Mouse (Mus musculus): ENCODE measurements around the gene Apol8. TPM values are rescaled to one million over a fixed set of nuclear protein-coding genes. Genes with fewer than 3 reads are reported as not detected.
A peak's percentile ranks its signal among the peaks of the same experiment; 100 is the strongest.
"Not testable (repeated sequence)": the region's sequence is repeated elsewhere in the genome, so short reads cannot be mapped to it uniquely, and the experiment has no call there.

Gene Apol8
- total RNA-seq, 4 experiments from 2014 or later = not detected

GRCm38 (mm10) chr15:77752443-77752842 is 4.4 kb downstream of the Apol8 start:
- DNase-seq (ENCODE audit: low spot score) = no peak

GRCm38 (mm10) chr15:77750461-77750860 is 6.3 kb downstream of the Apol8 start:
- DNase-seq (ENCODE audit: low spot score) = peak; percentile 47

- DNase-seq (ENCODE audit: low spot score) = no peak
These were observed 7.1 kb downstream of the Apol8 start for GRCm38 (mm10) chr15:77749717-77750116.

- no peak for DNase-seq (ENCODE audit: low spot score)
These were observed 8.4 kb downstream of the Apol8 start for GRCm38 (mm10) chr15:77748414-77748813.

GRCm38 (mm10) chr15:77746326-77746725 is 10.5 kb downstream of the Apol8 start:
- no peak for DNase-seq (ENCODE audit: low spot score)

GRCm38 (mm10) chr15:77745081-77745480 is 11.7 kb downstream of the Apol8 start:
- no peak for DNase-seq (ENCODE audit: low spot score)

- DNase-seq (ENCODE audit: low spot score) = no peak
These were observed 12.2 kb downstream of the Apol8 start for GRCm38 (mm10) chr15:77744632-77745031.

- not testable (repeated sequence) for DNase-seq (ENCODE audit: low spot score)
These were observed 15.2 kb downstream of the Apol8 start for GRCm38 (mm10) chr15:77741556-77741955.

GRCm38 (mm10) chr15:77740511-77741297 is 16.1 kb downstream of the Apol8 start:
- DNase-seq (ENCODE audit: low spot score) = no peak

- DNase-seq (ENCODE audit: low spot score) = not testable (repeated sequence)
These were observed 22.9 kb downstream of the Apol8 start for GRCm38 (mm10) chr15:77733903-77734302.

- DNase-seq (ENCODE audit: low spot score) = not testable (repeated sequence)
These were observed 23.4 kb downstream of the Apol8 start for GRCm38 (mm10) chr15:77733380-77733779.

- DNase-seq (ENCODE audit: low spot score) = not testable (repeated sequence)
These were observed 24.0 kb downstream of the Apol8 start for GRCm38 (mm10) chr15:77732851-77733250.

GRCm38 (mm10) chr15:77731605-77732004 is 25.2 kb downstream of the Apol8 start:
- no peak for DNase-seq (ENCODE audit: low spot score)

- DNase-seq (ENCODE audit: low spot score) = not testable (repeated sequence)
These were observed 28.1 kb downstream of the Apol8 start, which contains the start of gene Apol9b for GRCm38 (mm10) chr15:77728739-77729138. Gene Apol9b, plus strand, starts transcription at chr15:77729039.

GRCm38 (mm10) chr15:77727745-77728144 is 29.1 kb downstream of the Apol8 start:
- DNase-seq (ENCODE audit: low spot score) = not testable (repeated sequence)

GRCm38 (mm10) chr15:77727139-77727538 is 29.7 kb downstream of the Apol8 start:
- not testable (repeated sequence) for DNase-seq (ENCODE audit: low spot score)

- not testable (repeated sequence) for DNase-seq (ENCODE audit: low spot score)
These were observed 31.3 kb downstream of the Apol8 start for GRCm38 (mm10) chr15:77725393-77726020.

GRCm38 (mm10) chr15:77724208-77724911 is 32.4 kb downstream of the Apol8 start:
- not testable (repeated sequence) for DNase-seq (ENCODE audit: low spot score)

GRCm38 (mm10) chr15:77721509-77721908 is 35.3 kb downstream of the Apol8 start:
- not testable (repeated sequence) for DNase-seq (ENCODE audit: low spot score)

- not testable (repeated sequence) for DNase-seq (ENCODE audit: low spot score)
These were observed 38.6 kb downstream of the Apol8 start for GRCm38 (mm10) chr15:77718240-77718639.

GRCm38 (mm10) chr15:77708936-77709335 is 47.9 kb downstream of the Apol8 start:
- not testable (repeated sequence) for DNase-seq (ENCODE audit: low spot score)

- not testable (repeated sequence) for DNase-seq (ENCODE audit: low spot score)
These were observed 51.5 kb downstream of the Apol8 start for GRCm38 (mm10) chr15:77705306-77705705.

Data from heart, adult 8-10 months (tissue).